Mouse (Mus musculus): Measurements from ENCODE around the gene Mlxip. TPM values are rescaled to one million over a fixed set of nuclear protein-coding genes. Genes with fewer than 3 reads are reported as not detected.

Gene Mlxip
- total RNA-seq, 2 experiments from 2014 or later, result 57.4 to 57.6 TPM

Other genes with a start within 250 kb of the Mlxip start
- 10 to 100 TPM; 19.6 to 20.0 TPM for gene Psmd9, start 225.4 kb upstream of the Mlxip start, total RNA-seq (2021)
- gene Hpd, start 212.1 kb upstream of the Mlxip start, total RNA-seq (2021), result under 1 TPM in 1 of 2 experiments, not detected in 1; 0.61 TPM
- 1 to 10 TPM; 2.3 to 2.5 TPM for gene Wdr66, start 142.7 kb upstream of the Mlxip start, total RNA-seq (2021)
- 10 to 100 TPM; 21.0 to 25.3 TPM for gene Bcl7a, start 51.0 kb upstream of the Mlxip start, total RNA-seq (2021)
- not detected for gene Lrrc43, start 94.5 kb downstream of the Mlxip start, total RNA-seq (2021)
- gene Il31, start 94.7 kb downstream of the Mlxip start, total RNA-seq (2021), result not detected
- not detected for gene B3gnt4, start 115.7 kb downstream of the Mlxip start, total RNA-seq (2021)
- gene Diablo, start 129.4 kb downstream of the Mlxip start, total RNA-seq (2021), result 10 to 100 TPM; 36.9 to 38.8 TPM
- gene Gm49027, start 130.7 kb downstream of the Mlxip start, total RNA-seq (2021), result 1 to 10 TPM in 1 of 2 experiments, not detected in 1; 1.1 TPM
- gene Vps33a, start 178.2 kb downstream of the Mlxip start, total RNA-seq (2021), result 10 to 100 TPM; 23.3 to 26.6 TPM

All from gastrocnemius, postnatal 10 days (tissue).